Mouse (Mus musculus): ENCODE data around the gene Ttc39a. TPM values are rescaled to one million over a fixed set of nuclear protein-coding genes. Genes with fewer than 3 reads are reported as not detected.
A peak's percentile ranks its signal among the peaks of the same experiment; 100 is the strongest.

The Ttc39a gene
- 0.54 and 1.0 TPM in 2 replicates for polyA plus RNA-seq (2014; fragmentation: Nextera tagmentation; extraction: Ambion mirVana)

DNA sequence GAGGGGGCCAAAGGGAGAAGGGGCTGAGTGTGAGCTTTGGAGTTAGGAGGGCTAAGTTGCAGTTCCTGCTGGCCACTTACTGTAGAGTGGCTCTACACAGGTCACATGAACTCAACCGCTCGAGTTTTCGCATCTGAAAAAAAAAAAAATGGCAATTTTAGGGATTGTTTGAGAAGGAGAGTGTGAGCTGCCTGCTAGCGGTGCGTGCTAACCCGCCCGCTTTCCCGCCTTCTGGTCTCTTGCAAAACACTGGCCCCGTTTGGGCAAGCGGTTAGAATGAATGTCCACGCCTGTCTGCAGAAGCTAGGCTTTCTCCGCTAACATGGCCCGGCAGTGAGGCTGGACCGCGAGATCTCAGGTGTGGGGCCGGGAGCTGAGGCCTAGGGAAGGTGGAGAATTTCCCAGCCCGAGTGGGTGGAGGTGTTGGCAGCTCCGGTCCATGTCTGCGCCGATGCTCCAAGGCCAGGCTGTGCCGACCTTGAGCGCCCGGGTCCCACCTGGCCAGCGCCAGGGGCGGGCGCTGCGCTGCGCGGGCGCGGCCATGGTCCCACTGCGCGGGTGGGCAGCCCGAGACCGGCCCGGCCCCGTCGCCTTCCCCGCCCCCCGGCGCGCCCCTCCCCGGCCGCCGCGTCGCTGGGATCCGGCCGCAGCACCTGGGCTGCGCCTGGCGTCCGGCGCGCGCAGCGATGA is at the start of gene Ttc39a:
Gene Ttc39a (plus strand): TSS at position 138 of the 690 bp plus-strand sequence.
- Histone ChIP-seq H3K27me3 (replicated peaks; ENCODE audit: control insufficient read depth, insufficient read depth, low read length) (no peaks in the 10 kb centered on the region), H3K9ac (ENCODE audit: low read length) (peak within 1 kb of the TSS; percentile 77), H3K9me3 (replicated peaks; ENCODE audit: control insufficient read depth, low read length) (no peaks in the 10 kb centered on the region), H3K4me2 (ENCODE audit: low read length) (peak within 1 kb of the TSS; percentile 89), H3K27ac (ENCODE audit: low read depth, low read length) (no peak within 1 kb of the TSS), H3K4me1 (ENCODE audit: control insufficient read depth, insufficient read depth, low read length) (peaks cover 7% of the 10 kb centered on the region), H3K36me3 (ENCODE audit: control insufficient read depth, insufficient read depth, low read length) (no peaks in the 10 kb centered on the region), H3K4me3 (ENCODE audit: low read depth, low read length) (peak within 1 kb of the TSS; percentile 56)
- WGBS: under 1% methylated on average over 39 of the region's 56 CpGs
- DNase-seq (ENCODE audit: low spot score) (peak; percentile 42), ATAC-seq (peak; percentile 69)

DNA sequence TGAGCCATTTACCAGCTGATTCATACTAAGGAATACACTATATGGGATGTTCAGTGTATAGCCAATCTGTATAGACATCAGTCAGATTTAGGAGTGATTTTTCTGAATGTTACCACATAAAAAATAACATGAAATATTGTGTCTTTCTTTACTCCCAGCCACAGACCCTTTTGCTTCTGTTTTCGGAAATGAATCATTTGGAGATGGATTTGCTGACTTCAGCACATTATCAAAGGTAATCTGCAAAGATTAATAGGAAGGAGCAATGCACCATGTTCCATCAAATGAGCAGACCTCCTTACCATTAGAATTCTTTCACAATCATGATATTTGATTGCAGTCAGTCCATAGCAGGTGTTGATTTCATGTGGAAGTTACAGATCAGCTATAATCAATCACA is 28.3 kb upstream of the Ttc39a start:
- WGBS: 91% methylated on average over 1 of the region's 1 CpGs
- H3K27me3 ChIP-seq (replicated peaks; ENCODE audit: control insufficient read depth, insufficient read depth, low read length): no peaks in the 10 kb centered on the region
- H3K4me2 ChIP-seq (ENCODE audit: low read length): no peak overlapping the region
- no peaks in the 10 kb centered on the region for H3K9me3 ChIP-seq (replicated peaks; ENCODE audit: control insufficient read depth, low read length)
- no peak overlapping the region for H3K4me3 ChIP-seq (ENCODE audit: low read depth, low read length)
- no peak overlapping the region for H3K27ac ChIP-seq (ENCODE audit: low read depth, low read length)
- peaks cover 43% of the 10 kb centered on the region for H3K36me3 ChIP-seq (ENCODE audit: control insufficient read depth, insufficient read depth, low read length)
- DNase-seq (ENCODE audit: low spot score) (no peak), ATAC-seq (no peak)
- no peaks in the 10 kb centered on the region for H3K4me1 ChIP-seq (ENCODE audit: control insufficient read depth, insufficient read depth, low read length)
- H3K9ac ChIP-seq (ENCODE audit: low read length): no peak overlapping the region

DNA sequence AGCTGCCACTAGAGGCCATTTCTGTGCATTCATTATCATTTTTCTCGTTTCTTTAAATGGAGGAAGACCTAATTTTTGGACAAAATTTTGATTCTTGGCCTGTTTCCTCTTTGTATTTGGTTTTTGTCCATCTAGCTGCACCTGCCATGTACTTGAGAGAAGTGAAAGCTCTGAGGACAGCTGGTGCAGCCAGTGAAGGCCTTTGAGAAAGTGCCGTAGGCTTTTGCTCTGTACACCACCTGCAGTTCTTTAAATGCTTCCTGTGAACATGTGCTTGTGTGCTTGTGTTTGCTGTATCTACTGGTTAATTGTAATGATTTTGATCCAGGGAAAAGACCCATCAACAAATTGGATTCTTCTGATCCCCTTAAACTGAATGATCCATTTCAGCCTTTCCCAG is 24.0 kb upstream of the Ttc39a start:
- WGBS: 66% methylated on average over 2 of the region's 2 CpGs
- Histone ChIP-seq H3K27me3 (replicated peaks; ENCODE audit: control insufficient read depth, insufficient read depth, low read length) (no peaks in the 10 kb centered on the region), H3K36me3 (ENCODE audit: control insufficient read depth, insufficient read depth, low read length) (peaks cover 18% of the 10 kb centered on the region; the same call in 1 of the 2 replicates), H3K27ac (ENCODE audit: low read depth, low read length) (no peak overlapping the region), H3K4me3 (ENCODE audit: low read depth, low read length) (no peak overlapping the region), H3K9ac (ENCODE audit: low read length) (no peak overlapping the region), H3K9me3 (replicated peaks; ENCODE audit: control insufficient read depth, low read length) (no peaks in the 10 kb centered on the region), H3K4me1 (ENCODE audit: control insufficient read depth, insufficient read depth, low read length) (no peaks in the 10 kb centered on the region), H3K4me2 (ENCODE audit: low read length) (no peak overlapping the region)
- no peak for DNase-seq (ENCODE audit: low spot score)
- no peak for ATAC-seq

DNA sequence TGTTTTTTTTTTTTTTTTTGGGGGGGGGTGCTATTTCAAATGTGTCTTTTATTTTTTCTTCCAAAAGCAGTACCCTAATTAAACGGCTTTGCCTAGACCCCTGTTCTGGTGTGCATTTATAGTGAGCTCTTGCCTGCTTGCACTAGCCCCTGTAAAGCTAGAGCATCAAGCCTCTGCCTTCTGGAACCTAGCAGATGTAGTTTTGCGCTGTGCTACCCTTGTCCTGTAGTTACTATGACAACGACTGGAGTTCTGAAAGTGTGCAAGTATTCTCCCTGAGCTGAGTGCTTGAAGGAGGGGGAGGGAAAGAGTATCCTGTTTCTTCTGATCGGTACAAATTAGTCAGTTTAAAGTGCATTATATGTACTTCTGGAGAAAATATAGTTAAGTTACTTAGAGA is 20.8 kb upstream of the Ttc39a start:
- 0 out of 2 replicates have a peak, but pooled peaks have one; percentile 52 for ATAC-seq

DNA sequence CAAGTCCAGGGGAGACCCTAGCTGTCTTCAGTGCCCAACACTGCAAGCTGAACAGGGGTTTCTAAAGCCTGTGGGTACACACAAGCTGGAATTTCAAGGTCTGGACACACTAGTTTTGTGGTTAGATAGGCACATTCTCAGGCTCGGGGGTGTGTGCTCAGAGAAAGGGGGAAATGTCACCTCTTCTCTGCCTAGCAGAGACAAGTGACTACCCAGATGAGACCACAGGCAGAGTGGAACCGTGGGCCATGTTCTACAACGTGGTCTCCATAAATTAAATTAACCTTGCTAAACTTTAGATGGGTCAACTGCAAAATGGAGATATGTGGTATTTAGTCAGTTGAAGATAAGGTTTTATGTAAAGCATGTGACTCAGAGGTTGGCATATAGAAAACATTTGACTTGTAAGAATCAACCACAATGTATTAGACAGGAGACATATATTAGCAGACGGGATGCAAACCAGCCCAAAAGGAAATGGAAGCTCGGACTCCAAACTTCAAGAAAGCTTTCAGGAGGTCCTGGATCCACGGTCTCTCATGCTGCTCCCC is 13.1 kb upstream of the Ttc39a start:
- Histone ChIP-seq H3K27me3 (replicated peaks; ENCODE audit: control insufficient read depth, insufficient read depth, low read length) (no peaks in the 10 kb centered on the region), H3K4me1 (ENCODE audit: control insufficient read depth, insufficient read depth, low read length) (0 out of 2 replicates have a peak, but pooled peaks cover 3% of the 10 kb centered on the region), H3K36me3 (ENCODE audit: control insufficient read depth, insufficient read depth, low read length) (no peaks in the 10 kb centered on the region), H3K27ac (ENCODE audit: low read depth, low read length) (no peak overlapping the region), H3K9me3 (replicated peaks; ENCODE audit: control insufficient read depth, low read length) (no peaks in the 10 kb centered on the region), H3K4me3 (ENCODE audit: low read depth, low read length) (no peak overlapping the region), H3K9ac (ENCODE audit: low read length) (no peak overlapping the region), H3K4me2 (ENCODE audit: low read length) (no peak overlapping the region)
- WGBS: 87% methylated on average over 6 of the region's 6 CpGs
- ATAC-seq (no peak), DNase-seq (ENCODE audit: low spot score) (no peak)

More for the DNA sequence above, 20.8 kb upstream of the Ttc39a start:
- no peak overlapping the region for H3K4me2 ChIP-seq (ENCODE audit: low read length)
- WGBS: 29% methylated on average over 4 of the region's 4 CpGs
- no peak overlapping the region for H3K4me3 ChIP-seq (ENCODE audit: low read depth, low read length)
- H3K27ac ChIP-seq (ENCODE audit: low read depth, low read length): no peak overlapping the region
- H3K36me3 ChIP-seq (ENCODE audit: control insufficient read depth, insufficient read depth, low read length): peaks cover 4% of the 10 kb centered on the region; the same call in 1 of the 2 replicates
- H3K27me3 ChIP-seq (replicated peaks; ENCODE audit: control insufficient read depth, insufficient read depth, low read length): no peaks in the 10 kb centered on the region
- no peaks in the 10 kb centered on the region for H3K9me3 ChIP-seq (replicated peaks; ENCODE audit: control insufficient read depth, low read length)
- DNase-seq (ENCODE audit: low spot score): peak; percentile 55
- H3K4me1 ChIP-seq (ENCODE audit: control insufficient read depth, insufficient read depth, low read length): no peaks in the 10 kb centered on the region
- H3K9ac ChIP-seq (ENCODE audit: low read length): 0 out of 2 replicates have a peak overlapping the region, but pooled peaks have one; percentile 21

DNA sequence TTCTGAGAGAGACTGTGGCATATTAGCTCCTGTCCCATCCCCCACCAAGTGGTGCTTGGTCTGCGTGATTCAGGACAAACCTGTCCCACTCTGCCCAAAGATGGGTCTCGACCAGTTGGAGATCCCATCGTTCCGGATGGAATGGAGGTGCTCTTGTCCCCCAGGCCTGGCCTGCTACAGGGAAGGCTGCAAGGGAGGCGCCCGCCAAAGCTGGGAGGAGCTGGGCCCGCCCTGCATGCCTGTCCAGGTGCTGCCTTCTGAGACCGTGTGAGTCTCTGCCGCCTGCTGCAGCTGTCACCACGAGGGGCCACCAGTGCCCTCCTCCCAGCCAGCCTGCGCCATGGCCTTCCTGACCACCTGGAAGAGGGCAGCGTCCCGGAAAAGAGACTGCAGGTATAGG is 12.5 kb upstream of the Ttc39a start:
- DNase-seq (ENCODE audit: low spot score) (no peak), ATAC-seq (peak; percentile 40; the same call in 1 of the 2 replicates)
- Histone ChIP-seq H3K4me2 (ENCODE audit: low read length) (peak overlapping the region; percentile 25; the same call in 1 of the 2 replicates), H3K36me3 (ENCODE audit: control insufficient read depth, insufficient read depth, low read length) (no peaks in the 10 kb centered on the region), H3K27ac (ENCODE audit: low read depth, low read length) (no peak overlapping the region), H3K4me3 (ENCODE audit: low read depth, low read length) (no peak overlapping the region), H3K4me1 (ENCODE audit: control insufficient read depth, insufficient read depth, low read length) (0 out of 2 replicates have a peak, but pooled peaks cover 3% of the 10 kb centered on the region), H3K9me3 (replicated peaks; ENCODE audit: control insufficient read depth, low read length) (no peaks in the 10 kb centered on the region), H3K9ac (ENCODE audit: low read length) (no peak overlapping the region), H3K27me3 (replicated peaks; ENCODE audit: control insufficient read depth, insufficient read depth, low read length) (no peaks in the 10 kb centered on the region)
- 12% methylated on average over 13 of the region's 13 CpGs for WGBS

DNA sequence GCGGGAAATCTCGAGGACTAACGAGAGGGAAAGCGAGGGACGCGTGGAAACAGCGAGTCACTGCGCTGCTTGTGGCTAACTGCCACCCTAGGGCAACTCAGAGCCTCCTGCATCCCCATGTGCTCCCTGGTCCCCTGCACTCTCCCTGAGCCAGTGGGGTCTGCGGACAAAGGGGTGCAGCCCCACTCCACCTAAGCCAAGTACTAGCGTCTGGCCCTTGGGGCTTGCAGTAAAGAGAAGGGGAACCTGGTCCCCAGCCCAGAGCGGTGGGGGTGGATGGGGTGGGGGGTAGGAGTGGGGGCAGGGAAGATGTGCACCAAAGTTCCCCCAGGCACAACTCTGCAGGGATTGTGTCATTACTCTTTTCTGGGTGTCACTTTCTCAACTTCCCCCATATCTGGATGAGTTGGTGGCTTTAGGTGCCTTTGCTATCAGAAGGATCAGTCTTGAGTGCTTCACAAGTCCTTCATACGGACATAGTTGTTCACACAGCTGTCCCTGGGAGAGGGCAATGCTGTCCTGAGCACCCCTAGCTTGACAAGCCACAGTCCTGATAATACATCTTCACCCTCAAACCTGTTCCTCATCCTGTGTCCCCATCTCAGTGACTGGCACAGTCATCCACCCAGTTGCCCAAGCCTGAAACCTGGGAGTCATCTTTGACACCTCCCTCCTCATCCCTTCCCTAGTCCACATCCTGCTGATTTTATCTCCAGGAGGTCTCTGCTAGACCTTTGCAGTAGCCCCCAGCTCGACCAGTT is 11.9 kb upstream of the Ttc39a start:
- Histone ChIP-seq H3K9ac (ENCODE audit: low read length) (no peak overlapping the region), H3K36me3 (ENCODE audit: control insufficient read depth, insufficient read depth, low read length) (no peaks in the 10 kb centered on the region), H3K4me1 (ENCODE audit: control insufficient read depth, insufficient read depth, low read length) (0 out of 2 replicates have a peak, but pooled peaks cover 3% of the 10 kb centered on the region), H3K4me2 (ENCODE audit: low read length) (peak overlapping the region; percentile 25; the same call in 1 of the 2 replicates), H3K4me3 (ENCODE audit: low read depth, low read length) (no peak overlapping the region), H3K27me3 (replicated peaks; ENCODE audit: control insufficient read depth, insufficient read depth, low read length) (no peaks in the 10 kb centered on the region), H3K27ac (ENCODE audit: low read depth, low read length) (no peak overlapping the region), H3K9me3 (replicated peaks; ENCODE audit: control insufficient read depth, low read length) (no peaks in the 10 kb centered on the region)
- DNase-seq (ENCODE audit: low spot score) (no peak), ATAC-seq (no peak)
- WGBS: 33% methylated on average over 13 of the region's 13 CpGs

DNA sequence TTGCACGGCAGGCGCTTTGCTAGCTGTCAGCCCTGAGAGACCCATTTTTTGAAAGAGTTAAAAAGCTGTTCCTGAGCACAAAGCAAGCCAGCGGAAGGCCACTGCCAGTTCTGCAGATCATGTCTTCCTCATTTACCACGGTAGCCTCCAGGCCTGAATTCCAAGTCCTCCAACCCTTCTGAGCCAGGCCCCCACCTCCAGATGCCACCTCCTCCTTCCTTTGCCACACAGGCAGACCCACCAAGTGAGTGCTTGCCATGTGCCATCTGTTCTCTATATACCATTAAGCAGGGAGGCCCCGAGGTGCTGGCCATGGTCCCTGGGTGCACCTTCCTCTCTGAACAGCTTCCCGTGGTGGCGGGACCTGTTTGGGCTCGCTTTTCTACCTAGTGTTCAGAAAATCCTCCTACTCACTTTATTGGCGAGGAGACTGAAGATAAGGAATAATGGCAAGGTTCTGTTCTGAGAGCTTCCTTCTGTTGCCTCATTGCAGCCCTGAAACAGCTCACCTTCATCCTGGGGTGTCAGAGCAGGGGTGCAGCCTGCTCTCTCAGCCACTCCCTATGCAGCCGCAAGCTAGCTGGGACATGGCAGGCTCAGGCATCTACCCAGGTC is 6.0 kb upstream of the Ttc39a start:
- H3K4me2 ChIP-seq (ENCODE audit: low read length): no peak overlapping the region
- H3K9me3 ChIP-seq (replicated peaks; ENCODE audit: control insufficient read depth, low read length): no peaks in the 10 kb centered on the region
- WGBS: 80% methylated on average over 10 of the region's 10 CpGs
- no peak for ATAC-seq
- no peaks in the 10 kb centered on the region for H3K4me1 ChIP-seq (ENCODE audit: control insufficient read depth, insufficient read depth, low read length)
- no peaks in the 10 kb centered on the region for H3K36me3 ChIP-seq (ENCODE audit: control insufficient read depth, insufficient read depth, low read length)
- H3K4me3 ChIP-seq (ENCODE audit: low read depth, low read length): no peak overlapping the region
- no peak overlapping the region for H3K27ac ChIP-seq (ENCODE audit: low read depth, low read length)
- no peak overlapping the region for H3K9ac ChIP-seq (ENCODE audit: low read length)
- DNase-seq (ENCODE audit: low spot score): no peak
- no peaks in the 10 kb centered on the region for H3K27me3 ChIP-seq (replicated peaks; ENCODE audit: control insufficient read depth, insufficient read depth, low read length)

Data from forebrain, embryonic 14.5 days (tissue).